Mouse (Mus musculus) ES-Bruce4 (cell line): ENCODE data around the gene Ltn1. TPM values are rescaled to one million over a fixed set of nuclear protein-coding genes. Genes with fewer than 3 reads are reported as not detected.

Experiments used
- H3K27ac ChIP-seq: 2 replicates; pipeline ENCODE4 v1.5.1; 2012; ENCODE audit warnings: low read length, inconsistent platforms; ENCODE audit not compliant: insufficient read depth
- H3K27me3 ChIP-seq: 2 replicates; pipeline ENCODE4 v1.6.1; 2012; ENCODE audit warnings: mild to moderate bottlenecking, low read length, inconsistent platforms; ENCODE audit not compliant: control insufficient read depth, poor library complexity, insufficient read depth, severe bottlenecking
- H3K36me3 ChIP-seq: 2 replicates; pipeline ENCODE4 v1.6.1; 2012; ENCODE audit warnings: inconsistent platforms, mild to moderate bottlenecking, low read length, moderate library complexity; ENCODE audit not compliant: control insufficient read depth, poor library complexity, insufficient read depth, severe bottlenecking
- H3K4me1 ChIP-seq: one replicate; pipeline ENCODE4 v1.8.1; 2011; ENCODE audit warnings: low read length; ENCODE audit not compliant: control insufficient read depth, insufficient read depth
- H3K4me3 ChIP-seq: 2 replicates; pipeline ENCODE4 v1.5.1; 2011; ENCODE audit warnings: low read depth, mild to moderate bottlenecking, low read length
- H3K9ac ChIP-seq: 2 replicates; pipeline ENCODE4 v1.6.1; 2012; ENCODE audit warnings: low read depth, mild to moderate bottlenecking, inconsistent platforms; ENCODE audit not compliant: poor library complexity, severe bottlenecking
- H3K9me3 ChIP-seq: replicated peaks from 2 replicates; pipeline ENCODE4 v1.6.1; 2012; ENCODE audit warnings: mild to moderate bottlenecking, low read length, inconsistent platforms; ENCODE audit not compliant: control insufficient read depth, poor library complexity, insufficient read depth, severe bottlenecking
- CTCF ChIP-seq: IDR thresholded peaks from one replicate; pipeline ENCODE4 v1.8.1; 2011; ENCODE audit warnings: low read depth, low read length
- EP300 ChIP-seq: IDR thresholded peaks from 2 replicates; pipeline ENCODE4 v1.6.1; 2011; ENCODE audit warnings: low read depth, low read length; ENCODE audit not compliant: insufficient read depth
- POLR2A ChIP-seq: IDR thresholded peaks from one replicate; pipeline ENCODE4 v1.8.1; 2011; ENCODE audit warnings: low read length; ENCODE audit not compliant: insufficient read depth
- polyA plus RNA-seq: library from polyadenylated mRNA; stranded (reverse); fragments of >200 nt; gene quantifications from 2 replicates; pipeline ENCODE4 v1.2.4, GENCODE M21; 2011; ENCODE audit warnings: low read depth; ENCODE audit not compliant: missing spikeins, insufficient read depth, insufficient read length

The Ltn1 gene
- polyA plus RNA-seq, 1 experiment, result 29.0 TPM

DNA sequence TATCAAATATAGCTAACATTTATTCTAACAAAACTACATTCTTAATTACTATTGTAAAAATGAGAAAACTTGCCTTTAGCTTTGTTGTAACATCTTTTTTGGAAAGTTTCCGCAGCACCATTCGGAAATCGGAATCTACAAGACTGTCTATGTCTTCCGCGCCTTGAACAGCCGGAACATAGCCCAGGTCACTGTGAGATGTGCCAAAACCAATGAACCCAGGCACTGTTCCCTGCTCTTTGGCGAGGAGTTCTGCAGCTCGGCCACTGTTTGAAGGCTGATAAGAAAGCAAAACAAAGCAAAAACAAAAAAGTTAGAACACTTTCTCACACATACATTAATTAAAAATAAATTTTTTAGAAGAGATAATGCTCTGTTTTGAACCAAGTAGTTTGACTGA lies 4.9 kb downstream of the Ltn1 start:
- peaks cover 16% of the 10 kb centered on the region; the same call in 1 of the 2 replicates for H3K36me3 ChIP-seq
- no peaks in the 10 kb centered on the region for H3K27me3 ChIP-seq
- no peaks in the 10 kb centered on the region for H3K9me3 ChIP-seq
- no peaks in the 10 kb centered on the region for H3K4me1 ChIP-seq
- H3K4me3 ChIP-seq, result no peak overlapping the region
- H3K9ac ChIP-seq, result no peak overlapping the region
- TF ChIP-seq POLR2A, result no peak
- no peak for TF ChIP-seq EP300
- no peak for TF ChIP-seq CTCF
- no peak overlapping the region for H3K27ac ChIP-seq

- Histone ChIP-seq H3K27ac (no peak overlapping the region), H3K36me3 (peaks cover 44% of the 10 kb centered on the region), H3K27me3 (no peaks in the 10 kb centered on the region), H3K4me1 (no peaks in the 10 kb centered on the region), H3K9ac (no peak overlapping the region), H3K9me3 (no peaks in the 10 kb centered on the region), H3K4me3 (no peak overlapping the region)
- no peak for TF ChIP-seq POLR2A
- no peak for TF ChIP-seq CTCF
- no peak for TF ChIP-seq EP300
These were observed 11.8 kb downstream of the Ltn1 start for GRCm38 (mm10) chr16:87420662-87421061.

DNA sequence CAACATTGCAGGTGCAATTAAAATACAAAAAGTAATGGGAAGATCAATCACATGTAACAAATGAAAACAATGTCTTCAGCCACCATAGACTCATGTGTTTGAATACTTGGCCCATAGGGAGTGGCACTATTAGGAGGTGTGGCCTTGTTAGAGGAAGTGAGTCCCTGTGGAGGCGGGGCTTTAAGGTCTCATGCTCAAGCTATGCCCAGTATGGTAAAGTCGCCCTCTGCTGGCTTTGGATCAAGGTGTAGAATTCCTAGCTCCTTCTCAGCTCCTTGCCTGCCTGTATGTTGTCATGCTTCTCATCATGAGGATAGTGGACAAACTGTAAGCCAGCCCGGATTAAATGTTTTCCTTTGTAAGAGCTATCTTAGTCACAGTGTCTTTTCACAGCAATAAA lies 27.4 kb downstream of the Ltn1 start:
- H3K27me3 ChIP-seq, result no peaks in the 10 kb centered on the region
- TF ChIP-seq EP300 (no peak), POLR2A (no peak), CTCF (peak; percentile 34)
- H3K4me1 ChIP-seq, result no peaks in the 10 kb centered on the region
- H3K36me3 ChIP-seq, result peaks cover 20% of the 10 kb centered on the region
- H3K9me3 ChIP-seq, result no peaks in the 10 kb centered on the region
- H3K9ac ChIP-seq, result no peak overlapping the region
- no peak overlapping the region for H3K4me3 ChIP-seq
- H3K27ac ChIP-seq, result no peak overlapping the region

- Histone ChIP-seq H3K27ac (no peak overlapping the region), H3K36me3 (peaks cover 2% of the 10 kb centered on the region; the same call in 1 of the 2 replicates), H3K9ac (no peak overlapping the region), H3K9me3 (no peaks in the 10 kb centered on the region), H3K4me3 (no peak overlapping the region), H3K27me3 (no peaks in the 10 kb centered on the region), H3K4me1 (peaks cover 3% of the 10 kb centered on the region)
- no peak for TF ChIP-seq EP300
- peak; percentile 63 for TF ChIP-seq CTCF
These were observed 38.4 kb downstream of the Ltn1 start for GRCm38 (mm10) chr16:87393813-87394548.

GRCm38 (mm10) chr16:87387444-87387977 lies 44.9 kb downstream of the Ltn1 start:
- Histone ChIP-seq H3K36me3 (peaks cover 3% of the 10 kb centered on the region; the same call in 1 of the 2 replicates), H3K9me3 (no peaks in the 10 kb centered on the region), H3K9ac (no peak overlapping the region), H3K4me1 (no peaks in the 10 kb centered on the region), H3K4me3 (no peak overlapping the region), H3K27ac (no peak overlapping the region), H3K27me3 (no peaks in the 10 kb centered on the region)
- TF ChIP-seq CTCF (no peak), EP300 (no peak), POLR2A (no peak)

DNA sequence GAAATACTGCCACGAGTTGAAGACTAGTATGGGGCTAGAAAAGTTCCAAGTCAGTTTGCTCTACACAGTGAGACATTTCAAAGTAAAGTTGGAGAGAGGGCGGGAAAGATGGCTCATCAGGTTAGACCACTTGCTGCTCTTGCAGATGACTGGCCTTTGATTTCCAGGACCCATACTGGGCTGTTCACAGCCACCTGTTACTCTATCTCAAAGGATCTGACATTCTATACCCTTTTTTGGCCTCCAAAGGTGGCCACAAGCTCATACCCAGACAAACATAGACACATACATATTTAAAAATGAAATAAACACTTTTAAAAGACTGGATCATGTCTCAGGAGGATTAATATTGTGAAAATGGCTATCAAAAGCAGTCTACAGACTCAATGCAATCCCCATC lies 48.0 kb downstream of the Ltn1 start:
- TF ChIP-seq POLR2A (no peak), CTCF (no peak), EP300 (no peak)
- Histone ChIP-seq H3K9ac (no peak overlapping the region), H3K4me3 (no peak overlapping the region), H3K36me3 (peaks cover 26% of the 10 kb centered on the region), H3K9me3 (no peaks in the 10 kb centered on the region; the same call in 1 of the 2 replicates), H3K27me3 (no peaks in the 10 kb centered on the region), H3K4me1 (no peaks in the 10 kb centered on the region), H3K27ac (no peak overlapping the region)
